Mouse (Mus musculus) limb, embryonic 14.5 days (tissue): ENCODE results near the gene Acin1. TPM values are rescaled to one million over a fixed set of nuclear protein-coding genes. Genes with fewer than 3 reads are reported as not detected.

Source experiments
- ATAC-seq: fragments of 200-750 bp; cut with Nextera tagmentation; 2 replicates; pipeline ENCODE4 v1.8.0; 2017; ENCODE audit warnings: low read depth, moderate number of reproducible peaks, moderate TSS enrichment; ENCODE audit not compliant: low FRiP score
- DNase-seq: peaks from one replicate; pipeline ENCODE4 v3.0.0-alpha.2; 2015; ENCODE audit warnings: low spot score
- H3K27ac ChIP-seq: fragments of 300-500 bp; sonication (generic); replicated peaks from 2 replicates; pipeline ENCODE4 v1.5.1; 2014; ENCODE audit warnings: low read depth, mild to moderate bottlenecking, low read length, moderate library complexity, mixed read lengths
- H3K27me3 ChIP-seq: fragments of 300-500 bp; sonication (generic); 2 replicates; pipeline ENCODE4 v1.6.1; 2014; ENCODE audit warnings: low read length, mixed read lengths; ENCODE audit not compliant: control insufficient read depth, insufficient read depth
- H3K36me3 ChIP-seq: fragments of 300-500 bp; sonication (generic); 2 replicates; pipeline ENCODE4 v1.6.1; 2014; ENCODE audit warnings: mild to moderate bottlenecking, low read length, moderate library complexity, mixed read lengths; ENCODE audit not compliant: control insufficient read depth, insufficient read depth
- H3K4me1 ChIP-seq: fragments of 300-500 bp; sonication (generic); 2 replicates; pipeline ENCODE4 v1.6.1; 2014; ENCODE audit warnings: antibody characterized with exemption, low read length, mixed read lengths; ENCODE audit not compliant: control insufficient read depth, insufficient read depth
- H3K4me2 ChIP-seq: fragments of 300-500 bp; sonication (generic); replicated peaks from 2 replicates; pipeline ENCODE4 v1.6.1; 2014; ENCODE audit warnings: low read depth, mild to moderate bottlenecking, low read length, moderate library complexity; ENCODE audit not compliant: severe bottlenecking
- H3K4me3 ChIP-seq: fragments of 300-500 bp; sonication (generic); replicated peaks from 2 replicates; pipeline ENCODE4 v1.5.1; 2014; ENCODE audit warnings: low read length
- H3K9ac ChIP-seq: fragments of 300-500 bp; sonication (generic); 2 replicates; pipeline ENCODE4 v1.6.1; 2014; ENCODE audit warnings: mild to moderate bottlenecking, low read depth, low read length, moderate library complexity; ENCODE audit not compliant: severe bottlenecking
- H3K9me3 ChIP-seq: fragments of 300-500 bp; sonication (generic); 2 replicates; pipeline ENCODE4 v1.6.1; 2016; ENCODE audit warnings: low read length; ENCODE audit not compliant: control insufficient read depth
- POLR2A ChIP-seq: fragments of 200-500 bp; IDR thresholded peaks from 2 replicates; pipeline ENCODE4 v1.8.0; 2012; ENCODE audit warnings: inconsistent platforms, mild to moderate bottlenecking, moderate library complexity, borderline replicate concordance; ENCODE audit not compliant: insufficient read depth, insufficient read length; ENCODE audit errors: extremely low read depth
- WGBS: fragments of 180-500 bp; shearing (Covaris S2); extraction: QIAGEN DNeasy Blood & Tissue Kit; methylation state at CpG from one replicate; pipeline ENCODE4 v1.1.7; 2014; 5-methylcytosine and 5-hydroxymethylcytosine counted together
- polyA plus RNA-seq, 2 experiments: library from polyadenylated mRNA; depleted of rRNA in 1 of 2; stranded (reverse) in 1 of 2; unstranded in 1 of 2; fragments of >200 nt; fragmentation: Nextera tagmentation in 1 of 2; extraction: Ambion mirVana in 1 of 2; gene quantifications; 2 replicates each; pipeline versions ENCODE4 v1.2.1 to v1.2.3; 2012 to 2014

Acin1 gene
- polyA plus RNA-seq, 2 experiments: 99.4 to 297 TPM

DNA sequence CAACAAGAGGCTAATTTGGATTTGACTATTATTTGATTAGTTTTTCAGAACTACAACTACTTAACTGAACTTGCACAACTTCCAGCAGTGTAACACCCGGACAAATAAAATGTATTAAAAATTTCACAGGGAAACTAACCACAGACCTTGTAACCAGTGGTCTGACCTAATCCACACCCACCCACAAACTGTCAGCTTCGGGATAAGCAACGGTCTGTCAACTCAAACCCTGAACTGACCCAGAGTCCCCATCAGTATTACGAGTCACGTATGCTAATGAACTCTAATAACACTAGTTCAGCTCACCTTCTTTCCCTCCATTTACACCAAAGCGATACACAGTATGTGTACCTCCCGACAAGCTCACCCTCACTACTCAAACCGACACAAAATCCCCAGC is 1.3 kb downstream of the Acin1 start:
- TF ChIP-seq POLR2A: no peak
- peak overlapping the region; percentile 95; the same call in 1 of the 2 replicates for H3K27ac ChIP-seq

DNA sequence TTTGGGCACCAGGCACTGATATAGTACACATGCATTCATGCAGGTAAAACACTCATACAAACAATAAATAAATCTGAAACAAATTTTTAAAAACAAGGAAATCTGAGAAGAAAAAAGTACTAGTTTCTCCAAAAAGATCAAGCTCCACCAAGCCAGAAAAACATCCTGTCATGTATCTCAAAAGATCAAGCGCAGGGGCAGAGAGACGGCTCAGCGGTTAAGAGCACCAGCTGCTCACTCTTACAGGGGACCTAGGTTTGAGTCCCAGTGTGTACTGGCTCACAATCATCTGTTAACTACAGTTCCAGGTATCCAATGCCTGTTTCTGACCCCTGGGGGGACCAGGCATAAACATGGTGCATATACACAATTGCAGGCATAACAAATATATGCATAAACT is 4.3 kb downstream of the Acin1 start:
- ATAC-seq (no peak), DNase-seq (no peak)
- H3K4me2 ChIP-seq: no peak overlapping the region
- no peaks in the 10 kb centered on the region for H3K9me3 ChIP-seq
- TF ChIP-seq POLR2A: no peak
- 86% methylated on average over 3 of the region's 3 CpGs for WGBS
- peaks cover 39% of the 10 kb centered on the region for H3K36me3 ChIP-seq
- no peak overlapping the region for H3K4me3 ChIP-seq
- no peaks in the 10 kb centered on the region for H3K27me3 ChIP-seq
- H3K9ac ChIP-seq: no peak overlapping the region
- no peak overlapping the region for H3K27ac ChIP-seq
- peaks cover 10% of the 10 kb centered on the region for H3K4me1 ChIP-seq

More for the DNA sequence above, 1.3 kb downstream of the Acin1 start:
- DNase-seq (no peak), ATAC-seq (no peak)
- Histone ChIP-seq H3K9ac (peak overlapping the region; percentile 97), H3K4me2 (peak overlapping the region; percentile 59), H3K9me3 (no peaks in the 10 kb centered on the region), H3K4me3 (peak overlapping the region; percentile 85), H3K36me3 (peaks cover 31% of the 10 kb centered on the region), H3K27me3 (no peaks in the 10 kb centered on the region), H3K4me1 (peaks cover 18% of the 10 kb centered on the region)
- WGBS: 6% methylated on average over 8 of the region's 8 CpGs

DNA sequence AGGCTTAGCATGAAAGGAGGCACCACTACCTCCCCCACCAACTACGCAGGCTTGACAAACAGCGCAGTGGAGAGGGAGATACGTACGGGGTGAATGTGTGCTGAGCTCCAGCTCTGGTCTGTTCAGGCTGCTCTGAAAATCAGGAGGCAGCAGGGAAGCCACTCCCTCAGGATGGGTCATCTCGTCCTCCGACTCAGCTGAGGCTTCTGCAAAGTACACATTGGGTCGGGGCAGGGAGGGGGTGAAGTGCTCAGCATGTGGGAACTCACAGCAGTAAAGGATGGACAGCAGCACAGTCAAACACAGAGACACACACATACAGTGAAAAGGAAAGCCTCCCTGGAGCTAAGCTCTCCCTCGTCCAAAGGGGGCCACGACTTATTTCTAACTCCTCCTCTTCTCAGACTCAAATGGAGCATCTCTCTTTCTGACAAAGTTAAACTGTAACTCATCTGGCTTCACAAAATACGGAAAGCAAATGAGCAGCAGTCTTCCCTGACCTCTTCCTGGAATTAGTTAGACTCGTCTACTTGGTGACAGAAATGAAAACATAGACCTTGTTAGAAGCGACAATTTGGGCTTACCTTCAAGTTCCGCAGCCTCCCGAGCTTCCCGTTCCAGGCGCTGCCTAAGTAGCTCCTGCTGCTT is 8.0 kb downstream of the Acin1 start:
- 88% methylated on average over 16 of the region's 16 CpGs for WGBS
- no peaks in the 10 kb centered on the region for H3K4me1 ChIP-seq
- no peak for TF ChIP-seq POLR2A
- H3K36me3 ChIP-seq: peaks cover 70% of the 10 kb centered on the region
- no peaks in the 10 kb centered on the region for H3K27me3 ChIP-seq
- H3K4me2 ChIP-seq: no peak overlapping the region
- no peak overlapping the region for H3K27ac ChIP-seq
- H3K9me3 ChIP-seq: no peaks in the 10 kb centered on the region
- DNase-seq: no peak
- no peak overlapping the region for H3K9ac ChIP-seq
- H3K4me3 ChIP-seq: no peak overlapping the region
- ATAC-seq: no peak

DNA sequence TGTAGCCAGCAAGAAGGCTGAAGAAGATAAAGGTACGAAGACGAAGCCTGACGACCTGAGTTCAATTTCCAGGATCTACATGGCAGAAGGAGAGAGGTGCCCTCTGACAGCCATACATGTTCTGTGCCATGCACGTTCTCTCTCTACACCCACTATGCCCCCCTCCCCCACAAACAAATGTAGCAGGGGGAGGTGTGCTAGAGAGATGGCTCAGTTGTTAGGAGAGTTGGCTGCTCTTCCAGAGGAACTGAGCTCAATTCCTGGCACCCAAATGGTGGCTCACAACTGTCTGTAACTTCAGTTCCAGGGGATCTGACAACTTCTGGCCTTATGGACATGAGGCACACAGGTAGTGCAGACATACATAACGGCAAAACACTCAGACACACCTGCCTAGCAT is 10.4 kb downstream of the Acin1 start:
- no peaks in the 10 kb centered on the region for H3K4me1 ChIP-seq
- H3K4me2 ChIP-seq: no peak overlapping the region
- no peaks in the 10 kb centered on the region for H3K27me3 ChIP-seq
- H3K4me3 ChIP-seq: no peak overlapping the region
- no peak for TF ChIP-seq POLR2A
- ATAC-seq: no peak
- H3K9me3 ChIP-seq: no peaks in the 10 kb centered on the region
- H3K36me3 ChIP-seq: peaks cover 76% of the 10 kb centered on the region
- WGBS: 81% methylated on average over 5 of the region's 5 CpGs
- no peak overlapping the region for H3K9ac ChIP-seq
- H3K27ac ChIP-seq: no peak overlapping the region
- DNase-seq: no peak

DNA sequence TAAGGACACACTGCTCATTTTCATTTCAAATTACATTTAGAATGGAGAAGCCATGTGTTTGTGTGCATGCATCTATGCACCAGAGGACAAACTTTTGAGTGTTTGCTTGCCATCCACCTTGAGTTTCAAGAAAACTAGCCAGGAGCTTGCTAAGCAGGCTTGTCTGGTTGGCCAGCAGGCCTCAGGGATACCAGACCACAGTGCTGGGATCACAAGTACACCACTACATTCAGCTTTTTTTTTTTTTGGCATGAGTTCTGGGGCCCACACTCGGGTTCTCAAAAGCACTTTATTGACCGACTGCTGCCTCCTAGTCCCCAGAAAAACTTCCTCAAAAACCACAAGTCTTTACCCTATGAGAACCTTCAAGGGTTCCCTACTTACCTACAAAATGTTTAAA is 12.4 kb downstream of the Acin1 start:
- Histone ChIP-seq H3K27me3 (no peaks in the 10 kb centered on the region), H3K9ac (no peak overlapping the region), H3K27ac (no peak overlapping the region), H3K4me3 (no peak overlapping the region), H3K9me3 (no peaks in the 10 kb centered on the region), H3K36me3 (peaks cover 87% of the 10 kb centered on the region), H3K4me2 (no peak overlapping the region), H3K4me1 (no peaks in the 10 kb centered on the region)
- DNase-seq (no peak), ATAC-seq (no peak)
- no peak for TF ChIP-seq POLR2A
- 76% methylated on average over 2 of the region's 2 CpGs for WGBS

DNA sequence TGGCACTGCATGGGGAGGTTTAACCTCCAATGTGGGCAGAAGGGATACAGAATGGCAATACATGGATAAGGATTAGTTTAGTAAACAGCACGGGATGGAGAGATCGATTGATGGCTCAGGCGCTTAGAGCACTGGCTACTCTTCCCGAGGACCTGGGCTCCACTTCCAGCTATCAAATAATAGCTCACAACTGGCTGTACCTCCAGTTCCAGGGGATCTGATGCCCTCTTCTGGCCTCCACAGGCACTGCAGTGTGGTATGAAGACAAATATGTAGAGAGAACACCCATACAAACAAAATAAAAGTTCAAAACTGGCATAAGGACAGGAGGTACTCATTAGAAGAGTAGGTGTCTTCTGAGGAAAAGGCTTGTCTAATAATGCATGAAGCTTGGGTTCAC is 17.4 kb downstream of the Acin1 start:
- ATAC-seq (no peak), DNase-seq (no peak)
- Histone ChIP-seq H3K4me2 (no peak overlapping the region), H3K4me3 (no peak overlapping the region), H3K4me1 (no peaks in the 10 kb centered on the region), H3K9me3 (no peaks in the 10 kb centered on the region), H3K27ac (no peak overlapping the region), H3K36me3 (peaks cover 85% of the 10 kb centered on the region), H3K9ac (no peak overlapping the region), H3K27me3 (no peaks in the 10 kb centered on the region)
- WGBS: 84% methylated on average over 4 of the region's 4 CpGs
- TF ChIP-seq POLR2A: no peak
